Mouse (Mus musculus): ENCODE data around the gene Apod. TPM values are rescaled to one million over a fixed set of nuclear protein-coding genes. Genes with fewer than 3 reads are reported as not detected.
A peak's percentile ranks its signal among the peaks of the same experiment; 100 is the strongest.

Apod gene
- total and polyA plus RNA-seq, 2 experiments from 2014 or later, result 79.0 to 226 TPM

DNA sequence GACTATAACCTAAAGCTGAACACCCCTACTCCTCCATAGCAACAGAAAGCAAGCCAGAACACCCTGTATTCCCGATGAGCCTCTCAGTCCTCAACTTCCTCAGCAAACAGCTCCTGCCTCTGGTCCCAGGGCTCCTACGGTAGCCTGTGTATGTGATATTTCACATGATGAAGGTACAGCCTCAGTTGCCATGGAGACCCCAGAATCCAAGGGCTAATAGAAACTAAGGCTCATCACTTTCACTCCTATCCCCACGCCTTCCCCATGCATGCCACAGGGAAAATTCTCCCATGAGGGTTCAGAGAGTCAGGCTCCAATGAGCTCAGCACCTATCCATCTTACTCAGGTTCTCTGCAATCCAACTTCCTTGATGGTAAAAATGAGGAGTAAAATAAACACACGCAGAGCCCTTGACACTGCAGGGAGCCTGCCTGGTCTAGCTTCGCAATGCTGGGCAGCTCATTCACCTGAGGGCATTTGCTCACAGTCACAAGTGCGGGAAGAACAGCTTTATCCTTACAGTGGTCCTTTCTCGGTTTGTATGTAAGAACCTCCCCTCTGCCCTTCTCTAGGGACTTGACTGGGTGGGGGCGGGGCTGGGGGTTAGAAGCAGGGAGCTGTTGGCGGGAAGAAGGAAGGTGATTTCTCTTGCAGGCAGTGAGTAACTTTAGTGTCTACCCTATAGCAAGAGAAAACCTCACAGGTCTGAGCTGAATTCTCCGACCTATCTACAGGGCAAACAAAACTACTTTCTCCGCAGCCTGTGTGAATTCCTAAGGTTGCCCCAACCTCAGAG, 15.2 kb downstream of the Apod start:
- Histone ChIP-seq H3K9ac (replicated peaks; ENCODE audit: low read length, poor library complexity, severe bottlenecking) (no peak overlapping the region), H3K4me3 (ENCODE audit: low read depth, low read length) (no peak overlapping the region), H3K4me2 (ENCODE audit: low read depth, low read length, poor library complexity, severe bottlenecking) (no peak overlapping the region), H3K9me3 (ENCODE audit: low read length) (no peaks in the 10 kb centered on the region), H3K27me3 (ENCODE audit: insufficient read depth, low read length) (no peaks in the 10 kb centered on the region), H3K4me1 (ENCODE audit: insufficient read depth, low read length) (no peaks in the 10 kb centered on the region; the same call in none of the 2 replicates), H3K36me3 (ENCODE audit: insufficient read depth, low read length) (no peaks in the 10 kb centered on the region), H3K27ac (ENCODE audit: low read depth, low read length) (no peak overlapping the region)
- no peak for TF ChIP-seq CTCF (IDR thresholded peaks at IDR 0.05)
- no peak for ATAC-seq (ENCODE audit: low FRiP score)
- peak; percentile 35 for DNase-seq (ENCODE audit: low spot score)
- 31% methylated on average over 11 of the region's 11 CpGs for WGBS

DNA sequence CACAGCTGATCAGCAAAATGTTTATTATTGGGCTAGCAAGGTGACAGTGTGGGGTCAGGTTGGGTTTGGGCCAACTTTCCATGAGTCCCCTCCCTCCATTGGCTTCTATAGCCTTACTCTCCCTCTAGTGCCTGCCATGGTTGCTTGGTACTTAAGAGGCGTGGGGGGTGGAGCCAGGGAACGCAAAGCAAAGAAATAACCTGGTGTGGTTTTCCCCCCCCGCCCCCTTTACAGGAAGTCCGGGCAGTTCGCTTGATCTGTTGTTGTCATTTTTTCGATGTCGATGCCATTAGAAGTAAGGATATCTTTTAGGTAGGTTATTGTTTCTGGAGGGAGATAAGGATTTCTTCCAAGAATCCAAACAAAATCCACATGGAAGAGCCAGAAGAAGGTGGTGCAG, 17.5 kb downstream of the Apod start:
- Histone ChIP-seq H3K4me2 (ENCODE audit: low read depth, low read length, poor library complexity, severe bottlenecking) (no peak overlapping the region), H3K9me3 (ENCODE audit: low read length) (no peaks in the 10 kb centered on the region), H3K27ac (ENCODE audit: low read depth, low read length) (no peak overlapping the region), H3K27me3 (ENCODE audit: insufficient read depth, low read length) (no peaks in the 10 kb centered on the region), H3K36me3 (ENCODE audit: insufficient read depth, low read length) (no peaks in the 10 kb centered on the region), H3K4me3 (ENCODE audit: low read depth, low read length) (no peak overlapping the region), H3K9ac (replicated peaks; ENCODE audit: low read length, poor library complexity, severe bottlenecking) (no peak overlapping the region), H3K4me1 (ENCODE audit: insufficient read depth, low read length) (no peaks in the 10 kb centered on the region; the same call in none of the 2 replicates)
- WGBS, result 91% methylated on average over 7 of the region's 7 CpGs
- TF ChIP-seq CTCF (IDR thresholded peaks at IDR 0.05), result no peak
- ATAC-seq (ENCODE audit: low FRiP score) (no peak), DNase-seq (ENCODE audit: low spot score) (no peak)

DNA sequence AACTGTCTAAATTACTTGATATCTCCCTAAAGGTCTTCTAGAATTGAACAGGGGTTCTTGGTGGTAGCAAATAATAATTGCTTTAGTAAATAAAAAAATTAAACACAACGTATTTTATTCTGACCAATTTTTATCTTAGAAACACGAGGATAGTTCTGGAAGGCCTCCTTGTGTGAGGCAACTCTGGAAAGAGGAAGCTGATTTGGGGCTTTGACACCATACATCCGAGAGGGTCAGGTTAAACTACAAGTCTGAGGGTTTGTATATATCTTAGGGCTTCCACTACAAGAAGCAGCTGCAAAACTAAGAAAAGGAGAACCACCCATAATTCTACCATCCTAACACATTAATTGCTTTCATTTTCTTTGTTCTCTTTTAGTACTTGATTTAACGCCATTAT, 20.8 kb downstream of the Apod start:
- no peak overlapping the region for H3K27ac ChIP-seq (ENCODE audit: low read depth, low read length)
- no peaks in the 10 kb centered on the region for H3K4me1 ChIP-seq (ENCODE audit: insufficient read depth, low read length)
- no peak overlapping the region for H3K4me3 ChIP-seq (ENCODE audit: low read depth, low read length)
- no peaks in the 10 kb centered on the region for H3K9me3 ChIP-seq (ENCODE audit: low read length)
- no peaks in the 10 kb centered on the region for H3K36me3 ChIP-seq (ENCODE audit: insufficient read depth, low read length)
- no peak for DNase-seq (ENCODE audit: low spot score)
- no peak for ATAC-seq (ENCODE audit: low FRiP score)
- H3K4me2 ChIP-seq (ENCODE audit: low read depth, low read length, poor library complexity, severe bottlenecking), result no peak overlapping the region
- 78% methylated on average over 4 of the region's 4 CpGs for WGBS
- no peak for TF ChIP-seq CTCF (IDR thresholded peaks at IDR 0.05)
- no peak overlapping the region for H3K9ac ChIP-seq (replicated peaks; ENCODE audit: low read length, poor library complexity, severe bottlenecking)
- no peaks in the 10 kb centered on the region for H3K27me3 ChIP-seq (ENCODE audit: insufficient read depth, low read length)

DNA sequence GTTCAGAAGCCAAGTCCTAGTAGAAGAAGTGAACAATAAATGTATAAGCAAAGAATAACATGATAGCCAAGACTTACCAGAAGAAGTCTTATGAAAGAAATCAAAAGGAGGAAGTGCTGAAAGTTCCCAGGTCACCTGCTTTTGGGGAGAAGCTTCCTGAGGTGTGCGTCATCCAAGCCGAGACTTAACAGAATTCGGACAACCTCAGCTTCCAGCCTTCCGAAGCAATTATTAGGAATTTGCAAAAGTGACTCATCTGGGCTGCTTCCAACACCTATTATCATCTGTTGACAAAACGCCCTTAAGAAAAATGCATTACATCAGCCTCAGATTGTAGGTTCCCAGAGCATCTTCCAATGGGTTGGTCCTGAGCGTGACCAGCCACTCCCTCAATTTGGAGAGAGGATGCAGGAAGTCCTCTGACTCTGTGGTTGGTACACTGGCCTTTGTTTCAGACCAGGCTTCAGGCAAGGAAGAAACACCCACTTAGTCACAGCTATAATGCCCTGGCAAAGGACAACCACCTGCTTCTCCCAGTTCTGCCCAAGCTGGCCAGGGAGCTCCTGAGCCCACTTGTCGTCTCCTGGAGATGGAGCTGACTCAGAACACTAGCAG, 23.8 kb downstream of the Apod start:
- Histone ChIP-seq H3K9me3 (ENCODE audit: low read length) (no peaks in the 10 kb centered on the region), H3K27me3 (ENCODE audit: insufficient read depth, low read length) (no peaks in the 10 kb centered on the region), H3K4me2 (ENCODE audit: low read depth, low read length, poor library complexity, severe bottlenecking) (no peak overlapping the region), H3K9ac (replicated peaks; ENCODE audit: low read length, poor library complexity, severe bottlenecking) (no peak overlapping the region), H3K36me3 (ENCODE audit: insufficient read depth, low read length) (no peaks in the 10 kb centered on the region), H3K27ac (ENCODE audit: low read depth, low read length) (0 out of 2 replicates have a peak overlapping the region, but pooled peaks have one; percentile 7), H3K4me1 (ENCODE audit: insufficient read depth, low read length) (no peaks in the 10 kb centered on the region), H3K4me3 (ENCODE audit: low read depth, low read length) (no peak overlapping the region)
- WGBS, result 80% methylated on average over 7 of the region's 7 CpGs
- no peak for ATAC-seq (ENCODE audit: low FRiP score)
- TF ChIP-seq CTCF (IDR thresholded peaks at IDR 0.05), result no peak
- DNase-seq (ENCODE audit: low spot score), result no peak

DNA sequence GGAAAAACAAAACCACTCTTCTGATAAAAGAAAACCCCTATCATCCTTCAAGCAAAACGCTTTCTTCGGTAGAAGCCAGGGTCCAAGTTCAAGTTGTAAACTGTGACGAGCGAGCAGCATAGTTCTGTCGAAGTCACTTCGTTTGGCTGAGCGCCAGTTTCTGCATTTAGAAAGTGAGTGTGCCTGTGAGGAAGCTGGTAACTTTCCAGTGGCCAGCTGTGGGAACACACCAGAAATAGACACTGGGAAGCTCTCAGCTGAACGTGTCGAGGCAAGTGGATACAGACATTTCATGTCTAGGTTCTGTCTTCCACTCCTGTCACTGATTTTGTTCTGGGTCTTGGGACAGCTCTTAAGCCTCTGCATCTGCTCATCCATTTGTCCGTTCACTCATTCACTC, 24.3 kb downstream of the Apod start:
- Histone ChIP-seq H3K9ac (replicated peaks; ENCODE audit: low read length, poor library complexity, severe bottlenecking) (no peak overlapping the region), H3K4me1 (ENCODE audit: insufficient read depth, low read length) (no peaks in the 10 kb centered on the region), H3K36me3 (ENCODE audit: insufficient read depth, low read length) (no peaks in the 10 kb centered on the region), H3K4me2 (ENCODE audit: low read depth, low read length, poor library complexity, severe bottlenecking) (no peak overlapping the region), H3K9me3 (ENCODE audit: low read length) (no peaks in the 10 kb centered on the region), H3K4me3 (ENCODE audit: low read depth, low read length) (no peak overlapping the region), H3K27me3 (ENCODE audit: insufficient read depth, low read length) (no peaks in the 10 kb centered on the region), H3K27ac (ENCODE audit: low read depth, low read length) (0 out of 2 replicates have a peak overlapping the region, but pooled peaks have one; percentile 7)
- 78% methylated on average over 10 of the region's 10 CpGs for WGBS
- no peak for TF ChIP-seq CTCF (IDR thresholded peaks at IDR 0.05)
- DNase-seq (ENCODE audit: low spot score), result peak; percentile 65
- ATAC-seq (ENCODE audit: low FRiP score), result no peak

DNA sequence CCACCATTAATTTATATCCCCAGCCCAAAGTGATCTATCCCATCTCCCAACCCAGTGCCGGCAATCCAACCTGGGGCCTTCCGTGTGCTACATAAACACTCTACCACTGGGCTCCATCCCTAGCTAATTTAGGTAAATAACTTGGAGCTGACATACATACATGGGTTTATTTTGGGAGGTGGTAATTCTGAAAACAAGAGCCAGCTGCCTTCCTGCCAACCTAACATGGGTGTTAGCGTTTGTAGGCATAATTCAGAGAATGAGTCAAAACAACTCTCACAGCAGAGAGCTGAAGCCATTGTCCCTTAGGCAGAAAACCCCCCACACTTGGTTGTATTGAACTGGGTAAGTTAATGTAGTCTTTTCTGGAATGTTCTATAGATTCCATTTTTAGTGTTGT, 26.9 kb downstream of the Apod start:
- Histone ChIP-seq H3K4me2 (ENCODE audit: low read depth, low read length, poor library complexity, severe bottlenecking) (no peak overlapping the region), H3K4me1 (ENCODE audit: insufficient read depth, low read length) (no peaks in the 10 kb centered on the region), H3K9me3 (ENCODE audit: low read length) (no peaks in the 10 kb centered on the region), H3K27ac (ENCODE audit: low read depth, low read length) (no peak overlapping the region), H3K4me3 (ENCODE audit: low read depth, low read length) (no peak overlapping the region), H3K27me3 (ENCODE audit: insufficient read depth, low read length) (no peaks in the 10 kb centered on the region), H3K36me3 (ENCODE audit: insufficient read depth, low read length) (no peaks in the 10 kb centered on the region), H3K9ac (replicated peaks; ENCODE audit: low read length, poor library complexity, severe bottlenecking) (no peak overlapping the region)
- ATAC-seq (ENCODE audit: low FRiP score) (no peak), DNase-seq (ENCODE audit: low spot score) (no peak)
- no peak for TF ChIP-seq CTCF (IDR thresholded peaks at IDR 0.05)
- 78% methylated on average over 3 of the region's 3 CpGs for WGBS

Data from midbrain, postnatal 0 days (tissue).